Comparison of ENCODE assay signal across 20 mouse cellular contexts in the genomic region with DNA sequence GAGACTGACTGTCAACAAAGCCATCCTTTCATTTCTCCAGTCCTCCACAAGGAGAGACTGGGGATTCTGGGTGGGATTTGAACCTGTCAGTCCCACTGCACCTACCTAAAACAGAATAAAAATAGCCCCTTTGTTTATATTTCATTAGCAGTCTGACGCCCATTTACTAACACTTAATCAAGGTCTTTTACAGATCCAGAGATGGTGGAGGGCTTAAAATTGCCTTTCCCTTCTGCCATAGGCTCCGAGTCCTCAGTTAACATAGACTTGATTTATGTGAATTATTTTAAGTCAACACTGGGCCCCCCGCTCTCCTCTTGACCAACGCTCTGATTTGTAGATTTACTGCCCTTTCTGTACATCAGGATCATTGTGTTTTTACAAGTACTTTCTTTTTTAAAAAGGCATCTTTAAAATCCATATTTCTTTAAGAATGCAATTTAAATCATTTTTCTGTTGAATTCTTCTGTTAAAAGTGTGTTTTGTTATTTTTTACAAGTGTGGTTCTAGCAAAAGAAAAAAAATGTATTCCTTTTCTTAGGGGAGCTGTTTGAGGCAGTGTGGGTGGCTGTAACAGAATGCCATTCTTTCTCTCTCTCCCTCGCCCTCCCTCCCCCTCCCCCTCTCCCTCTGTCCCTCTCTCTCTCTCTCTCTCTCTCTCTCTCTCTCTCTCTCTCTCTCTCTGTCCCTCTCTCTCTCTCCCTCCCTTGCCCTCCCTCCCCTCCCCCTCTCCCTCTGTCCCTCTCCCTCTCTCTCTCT.
A peak's percentile ranks its signal among the peaks of the same experiment; 100 is the strongest.
DNase-seq lines count a peak whose midpoint lies in the region; ATAC-seq and TF ChIP-seq lines count a peak whose summit lies in the region.
"Had no signal": no experiment of that assay in that cellular context is flagged by ENCODE, and none has a peak within 500 bp of the region (broad histone marks: within the 10 kb centered on the region; RNA-seq: fewer than 3 reads in every experiment).

No protein-coding gene starts in this region.

- no peaks in the 10 kb centered on the region for H3K27me3 ChIP-seq in neural tube, embryonic 11.5 days (ENCODE audit: control insufficient read depth, insufficient read depth, low read length)
- no peaks in the 10 kb centered on the region for H3K27me3 ChIP-seq in limb, embryonic 10.5 days (ENCODE audit: low read depth, poor library complexity, severe bottlenecking)
- no peaks in the 10 kb centered on the region for H3K27me3 ChIP-seq in midbrain, embryonic 11.5 days (ENCODE audit: control insufficient read depth, insufficient read depth, low read length)
- H3K27me3 ChIP-seq in thymus, adult 2 months (ENCODE audit: control insufficient read depth, insufficient read depth, low read length) = no peaks in the 10 kb centered on the region
- H3K27me3 ChIP-seq: heart, embryonic 12.5 days; hindbrain, embryonic 15.5 days; Patski had no signal

- 49% methylated on average over 5 of the region's 5 CpGs for WGBS in neural tube, embryonic 11.5 days
- 35% methylated on average over 5 of the region's 5 CpGs for WGBS in limb, embryonic 10.5 days
- WGBS in midbrain, embryonic 11.5 days = 72% methylated on average over 5 of the region's 5 CpGs
- 55% methylated on average over 5 of the region's 5 CpGs for WGBS in thymus, adult 2 months

- no peak for TF ChIP-seq POLR2A in thymus, adult 2 months (IDR thresholded peaks at IDR 0.05; ENCODE audit: control insufficient read depth, extremely low read depth, insufficient read depth, low read length, poor library complexity)

- peak; percentile 8 for DNase-seq in embryo, embryonic 11 days
- DNase-seq in embryo, embryonic 9.5 days (ENCODE audit: extremely low spot score) = no peak
- DNase-seq in neural tube, embryonic 11.5 days (ENCODE audit: low spot score) = peak; percentile 10
- no peak for DNase-seq in neural tube, embryonic 10.5 days (ENCODE audit: extremely low spot score, low spot score)
- DNase-seq in limb, embryonic 10.5 days (ENCODE audit: low spot score) = no peak
- DNase-seq in mesoderm, embryonic 11.5 days (ENCODE audit: low read depth, low spot score) = peak; percentile 18
- no peak for DNase-seq in midbrain, embryonic 11.5 days (ENCODE audit: low spot score, missing footprints)
- DNase-seq in thymus, adult 2 months = no peak
- DNase-seq: adrenal gland, postnatal 14 days; cerebellum, adult 18-20 months; cerebellum, adult 9-11 months; cerebellum, postnatal 36 days; gastrocnemius, postnatal 14 days; heart, postnatal 36 days had no signal

- H3K9ac ChIP-seq in neural tube, embryonic 11.5 days (ENCODE audit: low read length) = no peak overlapping the region
- no peak overlapping the region for H3K9ac ChIP-seq in midbrain, embryonic 11.5 days (ENCODE audit: low read length)
- H3K9ac ChIP-seq: heart, embryonic 12.5 days; hindbrain, embryonic 15.5 days had no signal

- ATAC-seq in neural tube, embryonic 11.5 days (ENCODE audit: insufficient read depth, low FRiP score, low TSS enrichment) = no peak
- no peak for ATAC-seq in midbrain, embryonic 11.5 days (ENCODE audit: low FRiP score)
- ATAC-seq: activated CD4-positive, CD25-positive, alpha-beta regulatory T cell, adult 4 months; forebrain, embryonic 14.5 days; Patski had no signal

- no peaks in the 10 kb centered on the region for H3K4me1 ChIP-seq in neural tube, embryonic 11.5 days (ENCODE audit: control insufficient read depth, insufficient read depth, low read length)
- H3K4me1 ChIP-seq in limb, embryonic 10.5 days = 0 out of 2 replicates have a peak, but pooled peaks cover 3% of the 10 kb centered on the region
- H3K4me1 ChIP-seq in midbrain, embryonic 11.5 days (ENCODE audit: control insufficient read depth, insufficient read depth, low read length) = no peaks in the 10 kb centered on the region
- no peaks in the 10 kb centered on the region for H3K4me1 ChIP-seq in thymus, adult 2 months (replicated peaks; ENCODE audit: control insufficient read depth, insufficient read depth, low read length)
- H3K4me1 ChIP-seq: embryonic facial prominence, embryonic 10.5 days; heart, embryonic 12.5 days; hindbrain, embryonic 15.5 days had no signal

- no peak overlapping the region for H3K27ac ChIP-seq in neural tube, embryonic 11.5 days (ENCODE audit: low read depth, low read length)
- H3K27ac ChIP-seq in limb, embryonic 10.5 days = peak overlapping the region; percentile 17; the same call in 1 of the 2 replicates
- no peak overlapping the region for H3K27ac ChIP-seq in midbrain, embryonic 11.5 days (ENCODE audit: low read depth, low read length)
- H3K27ac ChIP-seq in thymus, adult 2 months (ENCODE audit: control insufficient read depth, insufficient read depth, low read length) = no peak overlapping the region
- H3K27ac ChIP-seq: embryonic facial prominence, embryonic 10.5 days; hindbrain, embryonic 15.5 days had no signal

- no peak overlapping the region for H3K4me3 ChIP-seq in neural tube, embryonic 11.5 days (ENCODE audit: low read depth, low read length)
- H3K4me3 ChIP-seq in limb, embryonic 10.5 days = no peak overlapping the region
- H3K4me3 ChIP-seq in midbrain, embryonic 11.5 days (ENCODE audit: low read depth, low read length) = no peak overlapping the region
- no peak overlapping the region for H3K4me3 ChIP-seq in thymus, adult 2 months (ENCODE audit: control insufficient read depth, insufficient read depth, low read length)
- H3K4me3 ChIP-seq: embryonic facial prominence, embryonic 10.5 days; heart, embryonic 12.5 days; hindbrain, embryonic 15.5 days had no signal

- H3K4me2 ChIP-seq in neural tube, embryonic 11.5 days (ENCODE audit: low read depth) = no peak overlapping the region
- H3K4me2 ChIP-seq in midbrain, embryonic 11.5 days = no peak overlapping the region
- H3K4me2 ChIP-seq: heart, embryonic 12.5 days; hindbrain, embryonic 15.5 days had no signal

- H3K36me3 ChIP-seq in neural tube, embryonic 11.5 days (ENCODE audit: control insufficient read depth, insufficient read depth, low read length) = no peaks in the 10 kb centered on the region
- no peaks in the 10 kb centered on the region for H3K36me3 ChIP-seq in limb, embryonic 10.5 days
- H3K36me3 ChIP-seq in midbrain, embryonic 11.5 days (ENCODE audit: control insufficient read depth, insufficient read depth, low read length) = no peaks in the 10 kb centered on the region
- no peaks in the 10 kb centered on the region for H3K36me3 ChIP-seq in thymus, adult 2 months (ENCODE audit: control insufficient read depth, insufficient read depth, low read length)
- H3K36me3 ChIP-seq: embryonic facial prominence, embryonic 10.5 days; heart, embryonic 12.5 days; hindbrain, embryonic 15.5 days had no signal

- TF ChIP-seq CTCF in thymus, adult 2 months (IDR thresholded peaks at IDR 0.05; ENCODE audit: borderline replicate concordance, control insufficient read depth, extremely low read depth, insufficient read depth, low read length, poor library complexity) = no peak

- no peaks in the 10 kb centered on the region for H3K9me3 ChIP-seq in neural tube, embryonic 11.5 days (ENCODE audit: control insufficient read depth, low read length)
- H3K9me3 ChIP-seq in limb, embryonic 10.5 days (replicated peaks) = no peaks in the 10 kb centered on the region
- H3K9me3 ChIP-seq in midbrain, embryonic 11.5 days (ENCODE audit: control insufficient read depth, low read length) = no peaks in the 10 kb centered on the region
- H3K9me3 ChIP-seq: embryonic facial prominence, embryonic 10.5 days; heart, embryonic 12.5 days; hindbrain, embryonic 15.5 days had no signal

Comparison
In these comparisons a context has a peak if more than half of its experiments do, and no peak if none do; other contexts are left out.
1. DNase-seq: peak in embryo, embryonic 11 days (single experiment), neural tube, embryonic 11.5 days (single experiment) and mesoderm, embryonic 11.5 days (single experiment); none in embryo, embryonic 9.5 days (single experiment), neural tube, embryonic 10.5 days (single experiment), limb, embryonic 10.5 days (single experiment), midbrain, embryonic 11.5 days (single experiment) and thymus, adult 2 months (single experiment).